Mouse (Mus musculus) liver, embryonic 14.5 days (tissue): ENCODE data around the gene Irf2bp2.
A peak's percentile ranks its signal among the peaks of the same experiment; 100 is the strongest.

Experiments used
- CTCF ChIP-seq: IDR thresholded peaks from 2 replicates; pipeline ENCODE4 v1.5.1; 2016; ENCODE audit warnings: antibody characterized with exemption, low read depth, control low read depth
- EP300 ChIP-seq: IDR thresholded peaks from 2 replicates; pipeline ENCODE4 v1.6.1; 2016; ENCODE audit warnings: antibody characterized with exemption, low read depth

DNA sequence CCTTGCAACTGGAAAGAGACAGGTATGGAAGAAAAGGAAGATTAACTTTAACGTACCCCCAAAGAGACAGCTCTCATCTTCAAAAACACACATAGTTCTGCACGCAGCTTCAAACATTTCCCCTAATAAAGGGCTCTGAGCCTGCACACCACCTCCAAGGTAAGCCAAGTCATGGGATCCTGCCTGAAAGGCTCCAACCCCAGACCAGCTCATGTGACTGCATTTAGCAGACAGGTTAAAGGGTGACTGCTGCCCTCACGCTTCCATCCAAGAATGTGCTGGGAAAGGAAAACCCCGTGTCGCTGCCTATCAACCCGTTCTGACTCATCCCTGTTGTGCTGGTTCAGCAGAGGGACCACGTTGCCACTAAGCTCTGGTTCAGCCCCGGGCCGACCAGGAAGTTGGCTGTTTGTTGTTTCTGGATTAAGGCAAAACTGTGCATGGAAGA lies 1.9 kb downstream of the Irf2bp2 start:
- TF ChIP-seq CTCF (0 out of 2 replicates have a peak, but pooled peaks have one; percentile 13), EP300 (no peak)
